Mouse (Mus musculus): ENCODE results near the gene Zfp709.

DNA sequence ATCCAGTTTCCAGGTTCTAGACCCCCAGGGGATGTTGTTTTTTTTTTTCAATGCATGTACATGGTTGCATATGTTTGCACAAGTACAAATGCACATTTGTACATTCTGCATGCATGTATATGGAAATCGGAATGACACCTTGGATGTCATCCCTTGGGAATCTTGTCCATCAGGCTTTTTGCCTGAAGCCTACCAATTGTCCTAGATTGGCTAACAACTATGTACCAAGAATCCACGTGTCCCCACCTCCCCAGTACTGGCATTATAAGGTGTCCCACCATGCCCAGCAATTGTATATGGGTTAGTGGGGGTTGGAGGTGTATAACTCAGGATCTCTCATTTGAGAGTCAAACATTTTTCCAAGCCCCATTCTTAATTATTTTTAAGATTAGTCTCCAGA lies 30.5 kb downstream of the Zfp709 start:
- TF ChIP-seq CTCF (conservative IDR thresholded peaks at IDR 0.05; ENCODE audit: low read length) = no peak
- TF ChIP-seq NANOG (IDR thresholded peaks at IDR 0.05; ENCODE audit: borderline replicate concordance, low read length) = no peak
- no peak for TF ChIP-seq POU5F1 (IDR thresholded peaks at IDR 0.05; ENCODE audit: borderline replicate concordance, low read length)
